Mouse (Mus musculus): ENCODE results near the gene Akap10.

DNA sequence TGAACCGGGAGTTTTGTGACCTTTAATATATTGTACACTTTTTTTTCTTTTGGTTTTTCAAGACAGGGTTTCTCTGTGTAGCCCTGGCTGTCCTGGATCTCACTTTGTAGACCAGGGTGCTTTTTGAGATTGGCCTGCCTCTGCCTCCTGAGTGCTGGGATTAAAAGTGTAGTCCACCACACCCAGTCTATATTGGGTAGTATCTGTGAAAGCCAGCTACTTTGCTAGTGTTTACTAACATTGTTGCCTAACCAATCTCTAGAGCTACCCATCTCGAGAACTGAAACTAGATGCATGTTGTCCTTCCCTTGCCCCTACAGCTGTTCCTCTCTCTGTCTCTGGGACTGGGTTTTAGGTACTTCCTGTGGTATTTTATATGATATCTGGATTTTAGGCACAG, 30.0 kb upstream of the Akap10 start:
- no peak for TF ChIP-seq CTCF (IDR thresholded peaks at IDR 0.05; ENCODE audit: low read depth, low read length)
- no peak for TF ChIP-seq POLR2AphosphoS5 (IDR thresholded peaks at IDR 0.05; ENCODE audit: insufficient replicate concordance, low read depth, low read length)
- TF ChIP-seq GATA1 (IDR thresholded peaks at IDR 0.05; ENCODE audit: borderline replicate concordance, low read length) = no peak
- TF ChIP-seq TAL1 (conservative IDR thresholded peaks at IDR 0.05; ENCODE audit: low read depth, low read length) = no peak
- no peak for TF ChIP-seq GATA2 (IDR thresholded peaks at IDR 0.05; ENCODE audit: borderline replicate concordance, low read depth, low read length)

Measured in G1E (cell line).